Mouse (Mus musculus): ENCODE measurements around the gene Unc50.

Gene Unc50

GRCm38 (mm10) chr1:37448361-37449095 is 18.6 kb downstream of the Unc50 start:
- DNase-seq = peak in 1 of 2 experiments; percentile 59

DNA sequence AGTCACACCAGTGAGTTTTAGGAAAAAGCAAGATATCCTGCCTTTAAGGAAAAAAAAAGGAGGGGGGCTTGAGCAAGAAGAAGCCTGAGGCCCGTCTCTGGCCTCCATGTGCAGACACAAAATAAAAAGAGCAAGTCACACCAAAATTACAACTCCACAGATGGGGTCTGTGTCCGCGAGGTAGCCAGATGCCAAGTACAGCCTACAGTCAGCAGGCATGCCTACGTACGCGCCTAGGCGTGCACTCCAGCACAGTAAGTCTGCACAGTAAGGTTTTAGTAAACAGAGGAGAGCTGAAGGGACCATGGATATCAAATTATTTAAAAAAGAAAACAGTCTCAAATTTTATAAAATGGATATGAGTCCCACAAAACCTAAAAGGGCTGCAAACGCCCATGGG is 21.3 kb downstream of the Unc50 start:
- no peak for DNase-seq

GRCm38 (mm10) chr1:37457546-37457945 is 27.6 kb downstream of the Unc50 start:
- DNase-seq = no peak

- no peak for DNase-seq
Measured at GRCm38 (mm10) chr1:37464878-37465452, 35.0 kb downstream of the Unc50 start.

- no peak for DNase-seq
Measured at GRCm38 (mm10) chr1:37466322-37466995, 36.5 kb downstream of the Unc50 start.

- DNase-seq = no peak
Measured at GRCm38 (mm10) chr1:37467806-37468205, 37.9 kb downstream of the Unc50 start.

DNA sequence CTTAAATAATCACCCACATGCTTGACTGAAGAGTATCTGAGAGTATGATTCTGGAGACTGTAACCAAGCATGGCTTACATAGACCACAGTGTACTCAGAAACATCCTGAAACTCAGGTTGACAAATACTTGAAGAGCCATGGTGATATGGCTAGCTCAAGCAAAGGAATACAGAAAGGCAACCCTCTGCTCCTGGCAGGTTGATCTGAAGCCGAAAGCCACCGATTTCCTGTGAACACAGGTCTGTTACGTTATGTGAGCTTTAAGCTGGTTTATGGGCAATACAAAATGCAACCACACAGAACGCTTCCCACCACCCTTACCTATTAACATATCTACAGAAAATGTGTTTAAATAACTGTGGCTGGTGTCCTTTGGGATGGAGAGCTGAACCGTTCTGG is 39.1 kb downstream of the Unc50 start:
- DNase-seq = no peak

- no peak for DNase-seq
Measured at GRCm38 (mm10) chr1:37471179-37472148, 41.5 kb downstream of the Unc50 start.

DNA sequence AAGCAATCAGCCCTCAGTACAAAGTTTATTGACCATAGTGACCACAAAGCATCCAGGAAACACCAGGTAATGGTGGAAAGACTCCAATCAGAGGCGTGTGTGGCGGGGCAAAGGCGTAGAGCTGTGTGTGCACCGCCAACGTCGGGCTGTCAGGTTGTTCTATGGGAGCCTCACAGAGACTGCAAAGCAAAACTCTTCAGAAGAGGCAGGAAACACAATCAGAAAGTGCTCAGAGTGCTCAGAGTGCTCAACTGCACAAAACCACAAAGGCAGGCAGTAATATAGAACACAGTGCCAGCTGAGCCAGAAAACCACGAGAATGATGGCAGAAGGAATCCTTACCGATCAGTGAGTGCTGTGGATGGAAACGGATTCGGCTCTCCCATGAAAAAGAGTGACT is 43.3 kb downstream of the Unc50 start:
- no peak for DNase-seq

DNA sequence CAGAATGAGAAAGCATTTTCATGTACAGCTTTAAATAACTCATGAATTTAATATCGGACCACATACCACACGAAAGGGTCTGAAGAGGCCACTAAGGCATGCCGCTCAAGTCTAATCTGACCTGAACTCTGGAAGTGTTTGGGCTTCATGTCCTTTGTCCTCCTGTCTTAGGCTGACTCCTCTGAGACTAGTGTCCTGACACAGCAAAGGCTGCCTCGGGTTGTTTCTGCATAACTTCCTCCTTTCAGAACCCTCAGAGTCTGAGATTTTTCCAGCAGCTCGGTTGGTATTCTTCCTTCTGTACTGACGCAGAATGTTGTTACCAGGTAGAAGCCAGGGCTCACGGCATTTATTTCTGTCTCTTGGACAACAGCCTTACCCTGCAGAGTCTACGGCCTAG is 44.1 kb downstream of the Unc50 start:
- peak in 1 of 2 experiments; percentile 31 for DNase-seq

- DNase-seq = no peak
Measured at GRCm38 (mm10) chr1:37474634-37475190, 44.8 kb downstream of the Unc50 start.

- DNase-seq = no peak
Measured at GRCm38 (mm10) chr1:37475312-37475711, 45.4 kb downstream of the Unc50 start.

GRCm38 (mm10) chr1:37477250-37477649 is 47.3 kb downstream of the Unc50 start:
- DNase-seq = no peak

DNA sequence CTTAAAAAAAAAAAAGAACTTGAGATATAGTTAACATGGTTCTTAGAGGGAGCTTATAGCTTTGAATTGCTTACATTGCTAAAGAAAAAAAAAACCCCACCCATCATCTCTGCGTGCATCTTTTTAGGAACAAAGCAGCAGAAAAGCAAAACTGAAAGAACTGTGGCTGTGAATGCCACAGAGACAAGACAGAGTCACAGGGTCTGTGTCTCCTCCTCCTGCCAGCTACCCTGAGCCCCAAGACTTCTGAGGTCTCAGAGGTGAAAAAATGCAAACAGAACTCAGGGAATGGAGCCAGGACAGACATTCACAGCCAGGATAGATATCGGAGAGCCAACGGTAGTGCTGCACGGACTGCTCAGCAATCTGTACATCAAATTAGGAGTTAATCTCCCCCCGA is 48.0 kb downstream of the Unc50 start:
- no peak for DNase-seq

- DNase-seq = peak in 1 of 2 experiments; percentile 30
Measured at GRCm38 (mm10) chr1:37478416-37478815, 48.5 kb downstream of the Unc50 start.

- DNase-seq = peak; percentile 57 to 72
Measured at GRCm38 (mm10) chr1:37479074-37479473, 49.1 kb downstream of the Unc50 start.

- DNase-seq = no peak
Measured at GRCm38 (mm10) chr1:37479759-37480158, 49.8 kb downstream of the Unc50 start.

- DNase-seq = no peak
Measured at GRCm38 (mm10) chr1:37480731-37481130, 50.8 kb downstream of the Unc50 start.

- DNase-seq = no peak
Measured at GRCm38 (mm10) chr1:37481331-37481730, 51.4 kb downstream of the Unc50 start.

GRCm38 (mm10) chr1:37484612-37485011 is 54.7 kb downstream of the Unc50 start:
- no peak for DNase-seq

DNA sequence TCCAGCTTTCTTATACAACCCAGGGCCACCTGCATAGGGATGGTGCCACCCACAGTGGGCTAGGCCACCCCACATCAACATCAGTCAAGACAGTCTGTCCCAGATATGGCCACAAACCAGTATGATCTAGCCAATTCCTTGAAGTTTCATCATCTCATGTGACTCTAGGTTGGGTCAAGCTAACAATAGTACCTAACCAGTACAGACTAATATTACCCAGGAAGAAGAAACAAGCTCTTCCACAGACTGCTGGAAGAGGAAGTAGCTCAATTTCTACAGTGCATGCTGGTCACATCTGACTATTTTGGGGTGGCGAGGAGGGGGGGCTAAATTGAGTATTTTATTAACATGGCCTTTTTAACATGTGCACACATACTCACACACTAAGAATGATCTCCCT is 56.5 kb downstream of the Unc50 start:
- no peak for DNase-seq

GRCm38 (mm10) chr1:37486994-37487393 is 57.1 kb downstream of the Unc50 start:
- no peak for DNase-seq

GRCm38 (mm10) chr1:37488531-37488930 is 58.6 kb downstream of the Unc50 start:
- DNase-seq = no peak
